Mouse (Mus musculus) adrenal gland (tissue): ENCODE measurements at regions not wholly inside any gene's neighbourhood (a gene's known extent, or its start where the extent isn't known, plus 50 kb on each side); places are given as distances from the start of the nearest gene placed in this dataset.

Source experiments
- intact Hi-C: fragments of 180-260 bp; cut with DNase I; formaldehyde crosslinking; loops from one replicate; pipeline ENCODE4 v1.15.1; 2025

DNA sequence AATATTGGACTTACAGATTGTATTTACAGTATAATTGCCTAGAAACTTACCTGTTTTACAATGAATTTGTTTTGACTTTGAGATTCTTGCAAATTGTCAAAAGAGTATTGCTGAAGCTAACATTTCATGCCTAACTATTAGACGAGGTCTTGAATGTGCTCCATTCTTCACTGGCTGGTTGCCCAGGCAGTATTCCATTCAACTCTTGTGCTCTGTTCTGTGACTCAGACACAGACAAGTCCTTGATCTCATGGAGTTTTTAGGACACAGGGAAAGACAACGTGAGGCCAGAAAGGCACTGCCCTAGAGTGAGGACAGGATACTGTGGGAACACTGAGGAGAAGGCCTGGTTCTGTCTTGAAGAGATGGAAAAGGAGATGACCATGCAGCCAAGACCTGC is 57.0 kb upstream of the Mpp6 start:
- intact Hi-C loops: no loop called here

DNA sequence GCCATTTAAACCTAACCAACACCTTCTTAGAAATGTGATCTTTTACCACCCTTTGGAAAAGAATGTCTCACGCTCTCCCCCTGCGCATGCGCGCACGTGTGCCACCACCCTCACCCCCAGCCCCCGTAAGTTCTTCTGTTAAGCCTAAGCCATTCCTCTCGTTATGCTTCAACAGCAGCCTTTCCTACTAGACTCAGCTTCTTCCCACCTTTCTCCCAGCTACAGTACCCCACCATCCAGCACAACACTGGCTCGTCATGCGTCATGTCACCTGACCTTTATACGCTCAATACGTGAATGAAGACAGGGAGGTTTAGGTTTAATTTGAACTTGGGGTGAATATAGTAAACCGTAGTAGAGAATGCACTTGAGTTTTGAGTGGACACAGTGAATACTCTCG is 55.8 kb upstream of the Mpp6 start:
- intact Hi-C loops: no loop called here

DNA sequence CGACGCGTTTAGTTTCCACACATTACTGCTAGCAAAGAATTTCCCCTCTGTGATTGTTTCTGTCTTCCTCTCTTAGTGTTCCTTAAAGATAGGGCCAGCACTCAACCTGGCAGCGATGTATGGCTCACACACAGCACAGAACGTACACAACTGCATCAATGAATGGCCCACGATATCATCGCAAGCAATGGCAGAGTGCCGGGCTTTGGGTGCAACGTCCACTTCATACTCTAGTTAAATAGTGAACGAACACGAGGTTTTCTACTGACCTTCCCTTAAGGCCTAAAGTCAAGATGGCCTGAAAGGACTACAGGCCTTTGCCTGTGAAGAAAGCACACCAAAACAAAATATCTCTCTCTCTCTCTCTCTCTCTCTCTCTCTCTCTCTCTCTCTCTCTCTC is 51.4 kb upstream of the Mpp6 start:
- intact Hi-C loops: no loop called here

DNA sequence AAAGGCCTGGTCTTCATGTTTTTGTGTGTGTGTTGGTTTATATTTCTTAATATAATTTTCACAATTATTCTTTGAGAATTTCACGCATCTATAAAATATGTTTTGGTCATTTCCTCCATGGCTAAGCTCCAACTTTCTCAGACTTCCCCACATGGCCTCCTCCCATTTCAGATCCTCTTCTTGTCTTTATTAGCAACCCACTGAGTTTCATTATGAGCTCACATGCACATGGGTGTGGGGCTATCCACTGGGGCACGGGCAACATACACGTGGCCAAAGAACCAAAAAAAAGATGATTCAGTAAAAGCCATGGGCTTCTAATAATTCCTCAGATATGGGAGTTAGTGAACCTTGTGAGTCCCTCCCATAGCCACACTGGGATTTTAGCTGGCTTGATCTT is 50.1 kb upstream of the Mpp6 start:
- intact Hi-C loops: no loop called here
